Mouse (Mus musculus) cerebellum, adult 2 months (tissue): ENCODE results near the gene Irs2.

ENCODE experiments used
- CTCF ChIP-seq: fragments of 200-500 bp; IDR thresholded peaks from 2 replicates; pipeline ENCODE4 v1.5.1; 2011; ENCODE audit warnings: low read depth, mild to moderate bottlenecking, control low read depth, low read length, moderate library complexity, borderline replicate concordance; ENCODE audit not compliant: insufficient read depth
- POLR2A ChIP-seq: fragments of 200-500 bp; IDR thresholded peaks from 2 replicates; pipeline ENCODE4 v1.6.1; 2011; ENCODE audit warnings: low read length, control low read depth, borderline replicate concordance; ENCODE audit not compliant: insufficient read depth

DNA sequence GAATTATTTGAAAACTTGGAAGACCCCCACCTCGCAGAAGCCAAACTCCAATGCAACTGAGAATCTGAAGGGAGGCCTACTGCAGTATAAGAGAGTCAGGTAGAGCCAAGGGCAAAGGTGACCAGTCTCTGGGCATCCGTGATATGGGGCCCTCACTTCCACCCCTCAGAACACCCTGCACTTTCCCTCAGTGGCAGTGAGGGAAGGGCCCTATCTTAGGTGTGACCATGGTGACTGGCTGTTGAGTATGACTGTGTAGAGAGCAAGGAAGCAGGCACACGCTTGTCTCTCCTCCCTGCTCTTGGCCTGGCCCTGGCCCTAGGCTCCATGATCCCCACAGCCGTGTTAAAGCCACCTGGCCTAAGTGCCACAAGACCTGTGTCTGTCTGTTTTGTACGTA is 48.4 kb upstream of the Irs2 start:
- TF ChIP-seq CTCF, result no peak
- TF ChIP-seq POLR2A, result no peak
